Mouse (Mus musculus): ENCODE data around the gene Acvr1. TPM values are rescaled to one million over a fixed set of nuclear protein-coding genes. Genes with fewer than 3 reads are reported as not detected.

Gene Acvr1
- 0.77 and 0.84 TPM in 2 replicates for total RNA-seq (2015; ENCODE audit: low replicate concordance)
- 2.8 TPM in 1 of 2 replicates, not detected in the other for total RNA-seq (2017; ENCODE audit: low replicate concordance)

- no peak for ATAC-seq (replicated peaks; ENCODE audit: low FRiP score, poor library complexity, severe bottlenecking)
Observed at GRCm38 (mm10) chr2:58567066-58567810, at the start of gene Acvr1, which contains the start of gene Upp2. Gene Acvr1, minus strand, starts transcription at chr2:58567157. Gene Upp2, plus strand, starts transcription at chr2:58567298.

- ATAC-seq (replicated peaks; ENCODE audit: low FRiP score, poor library complexity, severe bottlenecking) = no peak
Observed at GRCm38 (mm10) chr2:58615766-58616165, 48.8 kb upstream of the Acvr1 start.

GRCm38 (mm10) chr2:58614851-58615250, 47.9 kb upstream of the Acvr1 start:
- ATAC-seq (replicated peaks; ENCODE audit: low FRiP score, poor library complexity, severe bottlenecking) = no peak

- no peak for ATAC-seq (replicated peaks; ENCODE audit: low FRiP score, poor library complexity, severe bottlenecking)
Observed at GRCm38 (mm10) chr2:58613720-58614119, 46.8 kb upstream of the Acvr1 start.

- ATAC-seq (replicated peaks; ENCODE audit: low FRiP score, poor library complexity, severe bottlenecking) = no peak
Observed at GRCm38 (mm10) chr2:58604791-58605190, 37.8 kb upstream of the Acvr1 start.

GRCm38 (mm10) chr2:58603379-58603778, 36.4 kb upstream of the Acvr1 start:
- ATAC-seq (replicated peaks; ENCODE audit: low FRiP score, poor library complexity, severe bottlenecking) = no peak

GRCm38 (mm10) chr2:58601382-58601781, 34.4 kb upstream of the Acvr1 start:
- no peak for ATAC-seq (replicated peaks; ENCODE audit: low FRiP score, poor library complexity, severe bottlenecking)

- no peak for ATAC-seq (replicated peaks; ENCODE audit: low FRiP score, poor library complexity, severe bottlenecking)
Observed at GRCm38 (mm10) chr2:58599639-58600038, 32.7 kb upstream of the Acvr1 start.

GRCm38 (mm10) chr2:58597556-58597955, 30.6 kb upstream of the Acvr1 start:
- ATAC-seq (replicated peaks; ENCODE audit: low FRiP score, poor library complexity, severe bottlenecking) = no peak

GRCm38 (mm10) chr2:58596774-58597342, 29.9 kb upstream of the Acvr1 start:
- no peak for ATAC-seq (replicated peaks; ENCODE audit: low FRiP score, poor library complexity, severe bottlenecking)

GRCm38 (mm10) chr2:58595350-58595749, 28.4 kb upstream of the Acvr1 start:
- ATAC-seq (replicated peaks; ENCODE audit: low FRiP score, poor library complexity, severe bottlenecking) = no peak

GRCm38 (mm10) chr2:58590055-58590454, 23.1 kb upstream of the Acvr1 start:
- no peak for ATAC-seq (replicated peaks; ENCODE audit: low FRiP score, poor library complexity, severe bottlenecking)

- ATAC-seq (replicated peaks; ENCODE audit: low FRiP score, poor library complexity, severe bottlenecking) = no peak
Observed at GRCm38 (mm10) chr2:58589637-58590036, 22.7 kb upstream of the Acvr1 start.

GRCm38 (mm10) chr2:58586311-58586710, 19.4 kb upstream of the Acvr1 start:
- no peak for ATAC-seq (replicated peaks; ENCODE audit: low FRiP score, poor library complexity, severe bottlenecking)

GRCm38 (mm10) chr2:58574167-58574566, 7.2 kb upstream of the Acvr1 start:
- no peak for ATAC-seq (replicated peaks; ENCODE audit: low FRiP score, poor library complexity, severe bottlenecking)

GRCm38 (mm10) chr2:58568841-58569645, 2.1 kb upstream of the Acvr1 start:
- no peak for ATAC-seq (replicated peaks; ENCODE audit: low FRiP score, poor library complexity, severe bottlenecking)

- no peak for ATAC-seq (replicated peaks; ENCODE audit: low FRiP score, poor library complexity, severe bottlenecking)
Observed at GRCm38 (mm10) chr2:58567866-58568719, 1.1 kb upstream of the Acvr1 start.

GRCm38 (mm10) chr2:58566410-58567065, 419 bp downstream of the Acvr1 start:
- no peak for ATAC-seq (replicated peaks; ENCODE audit: low FRiP score, poor library complexity, severe bottlenecking)

- no peak for ATAC-seq (replicated peaks; ENCODE audit: low FRiP score, poor library complexity, severe bottlenecking)
Observed at GRCm38 (mm10) chr2:58566049-58566409, 928 bp downstream of the Acvr1 start.
